Mouse (Mus musculus): Measurements from ENCODE around the gene 4930578C19Rik.
"Not testable (repeated sequence)": the region's sequence is repeated elsewhere in the genome, so short reads cannot be mapped to it uniquely, and the experiment has no call there.

Gene 4930578C19Rik

GRCm38 (mm10) chrX:18461198-18461601, at the start of gene 4930578C19Rik:
Gene 4930578C19Rik (minus strand): TSS chrX:18461397.
- no peak for DNase-seq (ENCODE audit: low spot score)

- DNase-seq (ENCODE audit: low spot score): no peak
Measured at GRCm38 (mm10) chrX:18467690-18468089, 6.5 kb upstream of the 4930578C19Rik start.

- no peak for DNase-seq (ENCODE audit: low spot score)
Measured at GRCm38 (mm10) chrX:18462879-18463278, 1.7 kb upstream of the 4930578C19Rik start.

GRCm38 (mm10) chrX:18451559-18451958, 9.6 kb downstream of the 4930578C19Rik start:
- DNase-seq (ENCODE audit: low spot score): no peak

- DNase-seq (ENCODE audit: low spot score): peak; percentile 44
Measured at GRCm38 (mm10) chrX:18442066-18442465, 19.1 kb downstream of the 4930578C19Rik start.

GRCm38 (mm10) chrX:18425451-18425850, 35.7 kb downstream of the 4930578C19Rik start:
- no peak for DNase-seq (ENCODE audit: low spot score)

GRCm38 (mm10) chrX:18423206-18423605, 38.0 kb downstream of the 4930578C19Rik start:
- DNase-seq (ENCODE audit: low spot score): no peak

- DNase-seq (ENCODE audit: low spot score): no peak
Measured at GRCm38 (mm10) chrX:18420161-18420784, 40.9 kb downstream of the 4930578C19Rik start.

GRCm38 (mm10) chrX:18418977-18419376, 42.2 kb downstream of the 4930578C19Rik start:
- no peak for DNase-seq (ENCODE audit: low spot score)

GRCm38 (mm10) chrX:18414560-18414959, 46.6 kb downstream of the 4930578C19Rik start:
- DNase-seq (ENCODE audit: low spot score): no peak

GRCm38 (mm10) chrX:18411071-18411840, 49.9 kb downstream of the 4930578C19Rik start:
- DNase-seq (ENCODE audit: low spot score): no peak

- no peak for DNase-seq (ENCODE audit: low spot score)
Measured at GRCm38 (mm10) chrX:18409598-18409997, 51.6 kb downstream of the 4930578C19Rik start.

- no peak for DNase-seq (ENCODE audit: low spot score)
Measured at GRCm38 (mm10) chrX:18402296-18402695, 58.9 kb downstream of the 4930578C19Rik start.

- no peak for DNase-seq (ENCODE audit: low spot score)
Measured at GRCm38 (mm10) chrX:18396700-18397099, 64.5 kb downstream of the 4930578C19Rik start.

- DNase-seq (ENCODE audit: low spot score): not testable (repeated sequence)
Measured at GRCm38 (mm10) chrX:18384181-18384580, 77.0 kb downstream of the 4930578C19Rik start.

All from ovary, postnatal 14 days (tissue).